Comparison of ENCODE assay signal across 8 mouse cellular contexts in genomic region chr9:65555001-65555405, GRCm38 (mm10). TPM values are rescaled to one million over a fixed set of nuclear protein-coding genes. Genes with fewer than 3 reads are reported as not detected.
DNase-seq lines count a peak whose midpoint lies in the region; ATAC-seq lines count a peak whose summit lies in the region.

No protein-coding gene starts in this region.

- no peak overlapping the region for H3K9ac ChIP-seq in limb, embryonic 15.5 days

- intact Hi-C loops in heart, postnatal 36 days (cut with DNase I): no loop called here

- H3K4me3 ChIP-seq in heart, embryonic 10.5 days: no peak overlapping the region; the same call in 1 of the 2 replicates
- no peak overlapping the region for H3K4me3 ChIP-seq in limb, embryonic 15.5 days

- H3K4me2 ChIP-seq in limb, embryonic 15.5 days: no peak overlapping the region

- no peaks in the 10 kb centered on the region for H3K27me3 ChIP-seq in heart, embryonic 10.5 days (ENCODE audit: insufficient read depth, poor library complexity, severe bottlenecking)
- no peaks in the 10 kb centered on the region for H3K27me3 ChIP-seq in limb, embryonic 15.5 days

- no peaks in the 10 kb centered on the region for H3K9me3 ChIP-seq in heart, embryonic 10.5 days
- no peaks in the 10 kb centered on the region for H3K9me3 ChIP-seq in limb, embryonic 15.5 days

- peaks cover 45% of the 10 kb centered on the region for H3K4me1 ChIP-seq in heart, embryonic 10.5 days
- H3K4me1 ChIP-seq in limb, embryonic 15.5 days: peaks cover 33% of the 10 kb centered on the region

- peak overlapping the region; percentile 80 for H3K27ac ChIP-seq in heart, embryonic 10.5 days
- H3K27ac ChIP-seq in limb, embryonic 15.5 days: peak overlapping the region; percentile 54

- WGBS in heart, embryonic 10.5 days: 2% methylated on average over 5 of the region's 5 CpGs
- WGBS in limb, embryonic 15.5 days: 11% methylated on average over 5 of the region's 5 CpGs

- no peak for ATAC-seq in limb, embryonic 15.5 days (ENCODE audit: insufficient number of reproducible peaks, low FRiP score, low TSS enrichment, low read depth)

- DNase-seq in heart, embryonic 10.5 days (ENCODE audit: low spot score): peak; percentile 91
- no peak for DNase-seq in heart, postnatal 36 days
- peak; percentile 75 to 77 for DNase-seq in spleen, postnatal 4 days (ENCODE audit: low spot score in 2 of 2)
- DNase-seq in spleen, adult 18-20 months: no peak
- no peak for DNase-seq in cerebellum, postnatal 25 days
- DNase-seq in ovary, postnatal 36 days (ENCODE audit: low spot score): no peak
- DNase-seq in layer of hippocampus, adult 18-20 months (ENCODE audit: low spot score in 2 of 2): no peak

- H3K36me3 ChIP-seq in heart, embryonic 10.5 days: peaks cover 49% of the 10 kb centered on the region
- H3K36me3 ChIP-seq in limb, embryonic 15.5 days: peaks cover 47% of the 10 kb centered on the region

RNA-seq across cellular contexts. Expression of gene Plekho2, which starts 24.8 kb away (rescaled TPM):
- polyA plus RNA-seq in heart, embryonic 10.5 days (2016; fragmentation: Nextera tagmentation; extraction: Ambion mirVana): 12.8 and 14.2 TPM in 2 replicates
- 10 to 100 TPM; 13.3 to 15.3 TPM for total RNA-seq in heart, postnatal 36 days (2021)
- 18.6 and 19.7 TPM in 2 replicates for polyA plus RNA-seq in limb, embryonic 15.5 days (2015; fragmentation: Nextera tagmentation; extraction: Ambion mirVana)
- total RNA-seq in layer of hippocampus, adult 18-20 months (2021): 10 to 100 TPM in 1 of 2 experiments, 1 to 10 TPM in 1; 7.7 to 11.7 TPM

RNA-seq across cellular contexts. Expression of gene Pif1, which starts 32.0 kb away (rescaled TPM):
- polyA plus RNA-seq in heart, embryonic 10.5 days (2016; fragmentation: Nextera tagmentation; extraction: Ambion mirVana): 16.7 and 17.7 TPM in 2 replicates
- total RNA-seq in heart, postnatal 36 days (2021): under 1 TPM; 0.30 to 0.61 TPM
- 8.9 and 9.6 TPM in 2 replicates for polyA plus RNA-seq in limb, embryonic 15.5 days (2015; fragmentation: Nextera tagmentation; extraction: Ambion mirVana)
- total RNA-seq in layer of hippocampus, adult 18-20 months (2021): under 1 TPM in 1 of 2 experiments, not detected in 1; 0.12 TPM

RNA-seq across cellular contexts. Expression of gene Ankdd1a, which starts 35.0 kb away (rescaled TPM):
- not detected in 2 replicates for polyA plus RNA-seq in heart, embryonic 10.5 days (2016; fragmentation: Nextera tagmentation; extraction: Ambion mirVana)
- not detected for total RNA-seq in heart, postnatal 36 days (2021)
- polyA plus RNA-seq in limb, embryonic 15.5 days (2015; fragmentation: Nextera tagmentation; extraction: Ambion mirVana): 0.35 and 0.76 TPM in 2 replicates
- 1 to 10 TPM; 3.6 to 3.7 TPM for total RNA-seq in layer of hippocampus, adult 18-20 months (2021)

Comparison
In these comparisons a context has a peak if more than half of its experiments do, and no peak if none do; other contexts are left out.
1. DNase-seq: peak in heart, embryonic 10.5 days (single experiment) and spleen, postnatal 4 days (2 of 2); none in heart, postnatal 36 days (0 of 2), spleen, adult 18-20 months (0 of 2), cerebellum, postnatal 25 days (0 of 2), ovary, postnatal 36 days (single experiment) and layer of hippocampus, adult 18-20 months (0 of 2).
2. RNA of gene Ankdd1a, which starts 35.0 kb away (total RNA-seq): 3.6 to 3.7 TPM in layer of hippocampus, adult 18-20 months; not detected in heart, postnatal 36 days; every median in the first group is over 4 times any median in the second.